ENCODE assay signal across 27 mouse cellular contexts in the genomic region with DNA sequence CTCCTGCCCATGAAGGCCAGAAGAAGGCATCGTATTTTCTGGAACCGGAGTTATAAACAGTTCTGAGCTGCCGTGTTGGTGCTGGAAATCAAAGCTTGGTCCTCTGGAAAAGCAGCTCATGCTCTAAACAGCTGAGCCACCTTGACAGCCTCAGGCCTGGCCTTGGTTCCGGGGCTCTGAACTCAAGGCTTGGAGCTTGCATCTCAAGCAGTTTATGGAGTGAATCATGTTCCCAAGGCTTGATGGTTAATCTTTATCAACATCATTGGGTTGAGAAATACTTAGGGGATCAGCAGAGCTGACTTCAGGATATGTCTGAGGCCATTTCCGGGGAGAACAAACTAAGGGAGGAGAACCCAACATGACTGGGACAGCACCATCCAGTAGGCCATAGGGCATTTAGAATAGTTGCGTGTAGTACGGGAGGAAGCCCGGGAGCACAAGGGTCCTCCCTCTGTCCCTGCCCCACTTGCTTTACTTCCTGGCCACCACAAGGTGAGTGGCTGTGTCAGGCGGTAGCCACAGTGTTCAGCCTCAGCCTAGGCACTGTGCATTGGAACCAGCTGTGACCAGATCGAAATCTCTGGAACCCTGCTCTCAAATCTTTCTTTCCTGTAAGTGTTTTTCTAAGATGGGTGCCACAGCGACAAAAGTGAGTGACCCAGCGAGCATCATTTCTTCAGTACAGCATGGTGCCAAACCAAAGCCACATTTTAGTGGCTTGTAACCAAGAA. TPM values are rescaled to one million over a fixed set of nuclear protein-coding genes. Genes with fewer than 3 reads are reported as not detected.
DNase-seq lines count a peak whose midpoint lies in the region; ATAC-seq lines count a peak whose summit lies in the region.
"Had no signal": no experiment of that assay in that cellular context is flagged by ENCODE, and none has a peak within 500 bp of the region (broad histone marks: within the 10 kb centered on the region; RNA-seq: fewer than 3 reads in every experiment).

No protein-coding gene starts in this region.

- no peak overlapping the region for H3K4me2 ChIP-seq in kidney, embryonic 15.5 days
- no peak overlapping the region for H3K4me2 ChIP-seq in midbrain, embryonic 14.5 days (ENCODE audit: low read length)
- H3K4me2 ChIP-seq: embryonic facial prominence, embryonic 13.5 days; heart, embryonic 12.5 days; hindbrain, embryonic 14.5 days; limb, embryonic 15.5 days; midbrain, embryonic 13.5 days; stomach, embryonic 15.5 days had no signal

- 0 out of 2 replicates have a peak overlapping the region, but pooled peaks have one; percentile 32 for H3K27ac ChIP-seq in kidney, embryonic 15.5 days
- H3K27ac ChIP-seq in forebrain, embryonic 10.5 days, result no peak overlapping the region
- no peak overlapping the region for H3K27ac ChIP-seq in midbrain, embryonic 14.5 days (replicated peaks; ENCODE audit: low read depth, low read length)
- H3K27ac ChIP-seq: embryonic facial prominence, embryonic 13.5 days; gastrocnemius, adult 2 months; heart, adult 2 months; hindbrain, embryonic 14.5 days; limb, embryonic 10.5 days; limb, embryonic 15.5 days; liver, embryonic 14.5 days; macrophage; midbrain, embryonic 13.5 days; stomach, embryonic 15.5 days had no signal

- no peaks in the 10 kb centered on the region for H3K9me3 ChIP-seq in kidney, embryonic 15.5 days (replicated peaks)
- no peaks in the 10 kb centered on the region for H3K9me3 ChIP-seq in forebrain, embryonic 10.5 days
- no peaks in the 10 kb centered on the region for H3K9me3 ChIP-seq in midbrain, embryonic 14.5 days (ENCODE audit: control insufficient read depth, low read length)
- H3K9me3 ChIP-seq: embryonic facial prominence, embryonic 13.5 days; heart, embryonic 12.5 days; limb, embryonic 10.5 days; limb, embryonic 15.5 days; midbrain, embryonic 13.5 days; stomach, embryonic 15.5 days had no signal

- 85% methylated on average over 12 of the region's 12 CpGs for WGBS in kidney, embryonic 15.5 days
- 95% methylated on average over 12 of the region's 12 CpGs for WGBS in forebrain, embryonic 10.5 days
- WGBS in midbrain, embryonic 14.5 days, result 96% methylated on average over 12 of the region's 12 CpGs

- no peaks in the 10 kb centered on the region for H3K27me3 ChIP-seq in kidney, embryonic 15.5 days
- no peaks in the 10 kb centered on the region for H3K27me3 ChIP-seq in forebrain, embryonic 10.5 days (ENCODE audit: poor library complexity, severe bottlenecking)
- no peaks in the 10 kb centered on the region for H3K27me3 ChIP-seq in midbrain, embryonic 14.5 days (ENCODE audit: control insufficient read depth, insufficient read depth, low read length)
- H3K27me3 ChIP-seq: embryonic facial prominence, embryonic 13.5 days; heart, embryonic 12.5 days; limb, embryonic 15.5 days; midbrain, embryonic 13.5 days; stomach, embryonic 15.5 days had no signal

- H3K36me3 ChIP-seq in kidney, embryonic 15.5 days, result no peaks in the 10 kb centered on the region
- H3K36me3 ChIP-seq in forebrain, embryonic 10.5 days (replicated peaks), result no peaks in the 10 kb centered on the region
- no peaks in the 10 kb centered on the region for H3K36me3 ChIP-seq in midbrain, embryonic 14.5 days (ENCODE audit: control insufficient read depth, insufficient read depth, low read length)
- H3K36me3 ChIP-seq: embryonic facial prominence, embryonic 13.5 days; heart, embryonic 12.5 days; limb, embryonic 10.5 days; limb, embryonic 15.5 days; midbrain, embryonic 13.5 days; stomach, embryonic 15.5 days had no signal

- H3K9ac ChIP-seq in kidney, embryonic 15.5 days, result no peak overlapping the region
- no peak overlapping the region for H3K9ac ChIP-seq in midbrain, embryonic 14.5 days (replicated peaks; ENCODE audit: low read length)
- H3K9ac ChIP-seq: embryonic facial prominence, embryonic 13.5 days; heart, embryonic 12.5 days; hindbrain, embryonic 14.5 days; limb, embryonic 15.5 days; liver, embryonic 14.5 days; midbrain, embryonic 13.5 days; stomach, embryonic 15.5 days had no signal

- 0 out of 2 replicates have a peak, but pooled peaks cover 5% of the 10 kb centered on the region for H3K4me1 ChIP-seq in kidney, embryonic 15.5 days
- H3K4me1 ChIP-seq in forebrain, embryonic 10.5 days, result no peaks in the 10 kb centered on the region
- H3K4me1 ChIP-seq in midbrain, embryonic 14.5 days (ENCODE audit: control insufficient read depth, insufficient read depth, low read length), result no peaks in the 10 kb centered on the region
- H3K4me1 ChIP-seq: embryonic facial prominence, embryonic 13.5 days; limb, embryonic 10.5 days; limb, embryonic 15.5 days; midbrain, embryonic 13.5 days; stomach, embryonic 15.5 days had no signal

- DNase-seq in heart, adult 11 months, result peak; percentile 68
- no peak for DNase-seq in heart, postnatal 4 days
- no peak for DNase-seq in kidney, adult 8-10 months
- DNase-seq in testis, postnatal 10 days (ENCODE audit: low spot score), result peak; percentile 10
- DNase-seq in testis, postnatal 14 days (ENCODE audit: low spot score), result no peak
- no peak for DNase-seq in forebrain, embryonic 10.5 days (ENCODE audit: extremely low spot score, low spot score)
- DNase-seq in midbrain, embryonic 14.5 days, result no peak
- DNase-seq: gastrocnemius, adult 2 months; gastrocnemius, postnatal 36 days; heart, adult 2 months; lung, adult 2 months; lung, postnatal 10 days; thymus, adult 18-20 months; thymus, postnatal 25 days had no signal

- H3K4me3 ChIP-seq in kidney, embryonic 15.5 days (replicated peaks), result no peak overlapping the region
- H3K4me3 ChIP-seq in forebrain, embryonic 10.5 days, result no peak overlapping the region
- no peak overlapping the region for H3K4me3 ChIP-seq in midbrain, embryonic 14.5 days (replicated peaks; ENCODE audit: low read depth, low read length)
- H3K4me3 ChIP-seq: embryonic facial prominence, embryonic 13.5 days; gastrocnemius, adult 2 months; heart, adult 2 months; heart, embryonic 12.5 days; limb, embryonic 10.5 days; limb, embryonic 15.5 days; midbrain, embryonic 13.5 days; stomach, embryonic 15.5 days had no signal

- peak; percentile 82 for ATAC-seq in kidney, embryonic 15.5 days (replicated peaks; ENCODE audit: low FRiP score)
- no peak for ATAC-seq in midbrain, embryonic 14.5 days (ENCODE audit: low FRiP score, low TSS enrichment)
- ATAC-seq: forebrain, embryonic 16.5 days; midbrain, embryonic 13.5 days had no signal

RNA-seq across cellular contexts. Expression of a gene that starts 23.7 kb away (rescaled TPM):
- total RNA-seq in heart, postnatal 4 days (2021), result under 1 TPM; 0.14 to 0.29 TPM
- 2.1 and 2.6 TPM in 2 replicates for polyA plus RNA-seq in kidney, embryonic 15.5 days (2015; fragmentation: Nextera tagmentation; extraction: Ambion mirVana)
- 2.2 and 2.4 TPM in 2 replicates for polyA plus RNA-seq in forebrain, embryonic 10.5 days (2016; fragmentation: Nextera tagmentation; extraction: Ambion mirVana)
- 2.5 and 2.9 TPM in 2 replicates for polyA plus RNA-seq in midbrain, embryonic 14.5 days (2014; fragmentation: Nextera tagmentation; extraction: Ambion mirVana)
- total RNA-seq: megakaryocyte-erythroid progenitor cell, adult 5-6 weeks; neutrophil, adult 5-6 weeks had no signal

Comparison
In these comparisons a context has a peak if more than half of its experiments do, and no peak if none do; other contexts are left out.
1. DNase-seq: peak in heart, adult 11 months (single experiment) and testis, postnatal 10 days (single experiment); none in heart, postnatal 4 days (single experiment), kidney, adult 8-10 months (0 of 2), testis, postnatal 14 days (single experiment), forebrain, embryonic 10.5 days (single experiment) and midbrain, embryonic 14.5 days (single experiment).